Comparison of ENCODE assay signal across 10 mouse cellular contexts in the genomic region with DNA sequence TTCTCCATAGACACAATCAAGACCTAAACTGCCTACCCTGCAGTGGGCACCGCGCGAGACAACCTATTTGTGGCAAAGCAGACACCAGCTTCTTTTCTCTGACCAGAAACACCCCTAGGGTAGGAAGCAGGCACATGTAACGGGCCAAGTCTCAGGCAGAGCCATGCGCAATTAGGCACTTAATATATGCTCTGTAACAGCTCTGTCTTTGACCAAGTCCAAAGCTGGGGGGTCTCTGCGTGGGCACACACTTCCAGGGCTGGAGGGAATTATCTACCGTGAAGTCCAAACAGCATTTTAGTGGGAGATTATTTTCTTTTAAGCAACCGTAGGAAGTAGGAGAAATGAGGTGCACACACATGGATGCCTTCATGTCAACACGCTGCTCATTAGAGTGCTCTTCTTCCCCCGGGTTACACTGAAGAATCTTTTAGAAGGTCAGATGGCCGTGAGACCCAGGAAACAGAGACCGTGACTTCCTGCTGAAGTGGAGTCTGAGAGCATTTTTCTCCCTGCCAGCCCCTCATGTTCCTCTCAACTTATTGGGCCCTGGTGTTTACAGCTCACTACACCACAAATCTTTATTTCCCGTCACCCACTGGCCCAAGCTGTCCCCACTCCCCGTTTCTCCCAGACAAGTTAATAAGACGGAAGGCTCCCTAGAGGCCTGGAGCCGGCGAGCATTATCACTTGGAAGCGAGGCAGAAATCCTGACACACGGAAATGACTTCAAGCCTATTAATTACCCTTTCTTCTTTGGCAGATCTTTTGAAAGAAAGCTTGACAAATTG.
DNase-seq lines count a peak whose midpoint lies in the region; ATAC-seq and TF ChIP-seq lines count a peak whose summit lies in the region.
"Had no signal": no experiment of that assay in that cellular context is flagged by ENCODE, and none has a peak within 500 bp of the region (broad histone marks: within the 10 kb centered on the region; RNA-seq: fewer than 3 reads in every experiment).

No protein-coding gene starts in this region.

- no peak overlapping the region for H3K4me3 ChIP-seq in forebrain, embryonic 13.5 days
- no peak overlapping the region for H3K4me3 ChIP-seq in midbrain, embryonic 10.5 days
- no peak overlapping the region for H3K4me3 ChIP-seq in intestine, postnatal 0 days (ENCODE audit: low read depth, low read length)
- H3K4me3 ChIP-seq: megakaryocyte, embryonic 14.5 days had no signal

- peaks cover 92% of the 10 kb centered on the region for H3K4me1 ChIP-seq in forebrain, embryonic 13.5 days
- H3K4me1 ChIP-seq in midbrain, embryonic 10.5 days: peaks cover 97% of the 10 kb centered on the region
- H3K4me1 ChIP-seq in intestine, postnatal 0 days (replicated peaks; ENCODE audit: control insufficient read depth, insufficient read depth, low read length): 0 out of 2 replicates have a peak, but pooled peaks cover 4% of the 10 kb centered on the region

- peak overlapping the region; percentile 17 for H3K4me2 ChIP-seq in forebrain, embryonic 13.5 days
- H3K4me2 ChIP-seq in intestine, postnatal 0 days (replicated peaks; ENCODE audit: low read depth): no peak overlapping the region

- TF ChIP-seq CTCF in intestine, postnatal 0 days (IDR thresholded peaks at IDR 0.05; ENCODE audit: low read depth): no peak

- no peaks in the 10 kb centered on the region for H3K36me3 ChIP-seq in forebrain, embryonic 13.5 days (ENCODE audit: poor library complexity, severe bottlenecking)
- H3K36me3 ChIP-seq in midbrain, embryonic 10.5 days: peaks cover 49% of the 10 kb centered on the region
- no peaks in the 10 kb centered on the region for H3K36me3 ChIP-seq in intestine, postnatal 0 days (ENCODE audit: control insufficient read depth, insufficient read depth)

- peak; percentile 66 for ATAC-seq in forebrain, embryonic 13.5 days
- ATAC-seq in megakaryocyte, adult 5-6 weeks (ENCODE audit: poor library complexity, severe bottlenecking): no peak
- ATAC-seq in intestine, postnatal 0 days: no peak
- ATAC-seq: Patski had no signal

- H3K27ac ChIP-seq in forebrain, embryonic 13.5 days: peak overlapping the region; percentile 84
- peak overlapping the region; percentile 70 for H3K27ac ChIP-seq in midbrain, embryonic 10.5 days (replicated peaks)
- H3K27ac ChIP-seq in intestine, postnatal 0 days (ENCODE audit: low read depth, low read length): no peak overlapping the region

- no peaks in the 10 kb centered on the region for H3K27me3 ChIP-seq in forebrain, embryonic 13.5 days
- no peaks in the 10 kb centered on the region for H3K27me3 ChIP-seq in midbrain, embryonic 10.5 days (ENCODE audit: low read depth, poor library complexity, severe bottlenecking)
- H3K27me3 ChIP-seq in intestine, postnatal 0 days (replicated peaks; ENCODE audit: control insufficient read depth, insufficient read depth, low read length): no peaks in the 10 kb centered on the region
- H3K27me3 ChIP-seq: Patski had no signal

- no peaks in the 10 kb centered on the region for H3K9me3 ChIP-seq in forebrain, embryonic 13.5 days (replicated peaks)
- H3K9me3 ChIP-seq in midbrain, embryonic 10.5 days (replicated peaks): no peaks in the 10 kb centered on the region
- H3K9me3 ChIP-seq in intestine, postnatal 0 days (ENCODE audit: control insufficient read depth): no peaks in the 10 kb centered on the region
- H3K9me3 ChIP-seq: megakaryocyte, embryonic 14.5 days had no signal

- no peak overlapping the region for H3K9ac ChIP-seq in forebrain, embryonic 13.5 days
- no peak overlapping the region for H3K9ac ChIP-seq in intestine, postnatal 0 days (ENCODE audit: low read depth, low read length)

- peak; percentile 79 for DNase-seq in embryo, embryonic 10.5 days (ENCODE audit: low spot score)
- DNase-seq in kidney, adult 11 months: peak; percentile 52
- no peak for DNase-seq in midbrain, embryonic 10.5 days (ENCODE audit: low spot score)
- no peak for DNase-seq in adrenal gland, postnatal 4 days (ENCODE audit: low spot score in 2 of 2)
- DNase-seq in layer of hippocampus, adult 18-20 months (ENCODE audit: low spot score in 2 of 2): no peak

- 15% methylated on average over 19 of the region's 19 CpGs for WGBS in forebrain, embryonic 13.5 days
- 53% methylated on average over 19 of the region's 19 CpGs for WGBS in midbrain, embryonic 10.5 days
- WGBS in intestine, postnatal 0 days: 73% methylated on average over 19 of the region's 19 CpGs

Comparison
In these comparisons a context has a peak if more than half of its experiments do, and no peak if none do; other contexts are left out.
1. DNase-seq: peak in embryo, embryonic 10.5 days (single experiment) and kidney, adult 11 months (single experiment); none in midbrain, embryonic 10.5 days (single experiment), adrenal gland, postnatal 4 days (0 of 2) and layer of hippocampus, adult 18-20 months (0 of 2).